Mouse (Mus musculus): ENCODE measurements around the gene Hsf2bp.

- no peak for TF ChIP-seq POLR2A (IDR thresholded peaks at IDR 0.05; ENCODE audit: borderline replicate concordance, control insufficient read depth, low read depth, low read length)
- no peak for TF ChIP-seq CTCF (IDR thresholded peaks at IDR 0.05; ENCODE audit: control insufficient read depth, insufficient read depth, low read length)
These were observed 120.2 kb downstream of the Hsf2bp start for GRCm38 (mm10) chr17:31915756-31916460.

Data from bone marrow, adult 2 months (tissue).